Mouse (Mus musculus) erythroblast, embryonic 14.5 days (primary cell): ENCODE data around the gene Rc3h1.

Source experiments
- GATA1 ChIP-seq: IDR thresholded peaks from 2 replicates; pipeline ENCODE4 v1.6.1; 2012; ENCODE audit warnings: low read length, inconsistent platforms, mixed read lengths
- TAL1 ChIP-seq: IDR thresholded peaks from 3 replicates; pipeline ENCODE4 v1.6.1; 2012; ENCODE audit warnings: low read length, inconsistent platforms, mixed read lengths

DNA sequence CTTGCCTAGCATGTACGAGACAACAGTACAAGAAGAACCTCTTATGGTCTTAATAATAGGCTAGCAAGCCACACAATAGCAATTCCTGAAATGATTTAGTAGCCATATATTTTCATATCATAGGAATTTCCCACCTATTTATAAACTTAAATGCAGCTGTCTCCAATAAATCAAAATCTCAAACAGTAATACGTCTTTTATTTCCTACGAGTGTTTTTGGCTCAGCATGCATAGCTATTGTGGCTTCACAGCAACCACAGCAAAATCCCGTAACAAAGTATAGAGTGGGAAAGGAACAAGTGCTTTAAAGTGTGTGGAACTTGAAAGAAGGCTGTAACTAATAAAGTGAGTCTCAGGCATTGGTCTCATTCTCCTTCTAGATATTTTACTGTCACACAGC, 104.2 kb downstream of the Rc3h1 start:
- TF ChIP-seq GATA1 (no peak), TAL1 (no peak)
